Mouse (Mus musculus) testis, adult 2 months (tissue): Measurements from ENCODE around the gene Gpr161. TPM values are rescaled to one million over a fixed set of nuclear protein-coding genes. Genes with fewer than 3 reads are reported as not detected.

Experiments used
- H3K27ac ChIP-seq: fragments of 200-500 bp; 2 replicates; pipeline ENCODE4 v1.5.1; 2012; ENCODE audit warnings: low read depth, low read length; ENCODE audit not compliant: control insufficient read depth, insufficient read depth
- H3K27me3 ChIP-seq: fragments of 200-500 bp; 2 replicates; pipeline ENCODE4 v1.6.1; 2012; ENCODE audit warnings: mild to moderate bottlenecking, low read length, moderate library complexity; ENCODE audit not compliant: control insufficient read depth, insufficient read depth
- H3K36me3 ChIP-seq: fragments of 200-500 bp; 2 replicates; pipeline ENCODE4 v1.6.1; 2012; ENCODE audit warnings: mild to moderate bottlenecking, low read length; ENCODE audit not compliant: control insufficient read depth, insufficient read depth
- H3K4me1 ChIP-seq: fragments of 200-500 bp; 2 replicates; pipeline ENCODE4 v1.6.1; 2012; ENCODE audit warnings: low read length; ENCODE audit not compliant: control insufficient read depth, insufficient read depth
- H3K4me3 ChIP-seq: fragments of 200-500 bp; 2 replicates; pipeline ENCODE4 v1.5.1; 2012; ENCODE audit warnings: low read depth, mild to moderate bottlenecking, low read length, moderate library complexity, mixed read lengths; ENCODE audit not compliant: control insufficient read depth
- CTCF ChIP-seq: fragments of 200-500 bp; IDR thresholded peaks from 2 replicates; pipeline ENCODE4 v1.5.1; 2012; ENCODE audit warnings: low read depth, mild to moderate bottlenecking, inconsistent platforms, low read length, moderate library complexity; ENCODE audit not compliant: control insufficient read depth, insufficient read depth, insufficient replicate concordance
- POLR2A ChIP-seq: fragments of 200-500 bp; IDR thresholded peaks from 2 replicates; pipeline ENCODE4 v1.6.1; 2012; ENCODE audit warnings: low read depth, mild to moderate bottlenecking, inconsistent platforms, low read length, moderate library complexity; ENCODE audit not compliant: control insufficient read depth
- polyA plus RNA-seq: library from polyadenylated mRNA; depleted of rRNA; stranded (reverse); fragments of >200 nt; gene quantifications from 2 replicates; pipeline ENCODE4 v1.2.3, GENCODE M21; 2012; rRNA removed

Gpr161 gene
- polyA plus RNA-seq, 1 experiment = 0.59 TPM

DNA sequence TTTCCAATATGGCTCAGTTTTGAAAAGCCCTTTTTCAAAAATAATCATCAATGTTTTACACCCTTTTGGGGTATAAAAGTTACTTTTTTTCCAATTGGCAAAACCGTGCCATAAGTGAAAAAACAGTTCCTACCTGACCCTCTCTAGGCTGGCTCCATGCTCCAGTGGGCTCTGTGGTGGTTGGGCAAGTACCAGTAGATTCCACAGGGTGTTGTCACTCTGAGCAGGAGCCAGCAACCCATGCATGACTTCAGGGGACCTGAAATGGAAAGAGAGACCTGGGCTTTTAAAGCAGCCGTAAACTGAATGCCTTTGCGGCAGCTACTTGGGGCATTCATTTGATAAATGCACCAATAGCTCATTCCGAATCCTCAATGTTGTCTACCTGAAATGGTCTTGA is 75.4 kb downstream of the Gpr161 start:
- no peaks in the 10 kb centered on the region for H3K27me3 ChIP-seq
- H3K36me3 ChIP-seq = peaks cover 2% of the 10 kb centered on the region
- H3K4me3 ChIP-seq = no peak overlapping the region
- no peak overlapping the region for H3K27ac ChIP-seq
- TF ChIP-seq POLR2A (no peak), CTCF (no peak)
- H3K4me1 ChIP-seq = no peaks in the 10 kb centered on the region

DNA sequence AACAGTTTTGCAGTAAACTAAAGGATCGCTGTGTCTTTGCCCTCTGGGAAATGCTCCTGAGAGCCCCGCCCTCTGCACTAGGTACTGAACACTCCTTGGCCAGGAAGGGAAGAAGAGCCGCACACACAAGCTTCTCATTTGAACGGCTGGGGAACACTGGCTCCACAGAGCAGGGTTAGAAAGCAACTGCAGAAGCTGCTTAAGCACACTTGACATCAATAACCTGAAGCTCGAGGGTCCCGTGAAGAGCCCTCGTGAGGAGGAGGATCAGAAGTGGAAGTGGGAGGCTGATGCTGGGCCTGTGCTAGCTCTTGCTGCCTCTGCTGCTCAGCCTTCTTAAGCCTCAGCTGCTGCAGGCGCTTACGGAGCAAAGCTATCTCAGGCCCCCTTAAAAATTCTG is 78.2 kb downstream of the Gpr161 start:
- TF ChIP-seq POLR2A (no peak), CTCF (no peak)
- H3K36me3 ChIP-seq = peaks cover 2% of the 10 kb centered on the region
- no peaks in the 10 kb centered on the region for H3K27me3 ChIP-seq
- no peaks in the 10 kb centered on the region for H3K4me1 ChIP-seq
- no peak overlapping the region for H3K4me3 ChIP-seq
- no peak overlapping the region for H3K27ac ChIP-seq

Other genes with a start within 250 kb of the Gpr161 start
- 18.4 and 21.1 TPM in 2 replicates for gene Tbx19, start 135.0 kb upstream of the Gpr161 start, polyA plus RNA-seq
- gene Sft2d2, start 101.4 kb upstream of the Gpr161 start, polyA plus RNA-seq = 10.1 and 10.3 TPM in 2 replicates
- 79.5 and 84.0 TPM in 2 replicates for gene Tiprl, start 58.8 kb upstream of the Gpr161 start, polyA plus RNA-seq
- 156 and 161 TPM in 2 replicates for gene Dcaf6, start 164.7 kb downstream of the Gpr161 start, polyA plus RNA-seq
- 320 and 352 TPM in 2 replicates for gene Mpc2, start 164.8 kb downstream of the Gpr161 start, polyA plus RNA-seq
- 82.5 and 86.7 TPM in 2 replicates for gene Adcy10, start 189.4 kb downstream of the Gpr161 start, polyA plus RNA-seq